Mouse (Mus musculus) lung, embryonic 14.5 days (tissue): ENCODE data around the gene Arid2. TPM values are rescaled to one million over a fixed set of nuclear protein-coding genes. Genes with fewer than 3 reads are reported as not detected.

Experiments used
- ATAC-seq: fragments of 200-750 bp; cut with Nextera tagmentation; 2 replicates; pipeline ENCODE4 v1.8.0; 2017; ENCODE audit warnings: mild to moderate bottlenecking, moderate TSS enrichment, moderate library complexity; ENCODE audit not compliant: insufficient read depth
- DNase-seq: peaks from one replicate; pipeline ENCODE4 v3.0.0-alpha.2; 2015
- H3K27ac ChIP-seq: fragments of 300-500 bp; sonication (generic); 2 replicates; pipeline ENCODE4 v1.5.1; 2014; ENCODE audit warnings: low read depth, mild to moderate bottlenecking, moderate library complexity
- H3K27me3 ChIP-seq: fragments of 300-500 bp; sonication (generic); 2 replicates; pipeline ENCODE4 v1.6.1; 2014; ENCODE audit warnings: low read length, control low read depth; ENCODE audit not compliant: insufficient read depth
- H3K36me3 ChIP-seq: fragments of 300-500 bp; sonication (generic); 2 replicates; pipeline ENCODE4 v1.6.1; 2014; ENCODE audit warnings: control low read depth; ENCODE audit not compliant: insufficient read depth
- H3K4me1 ChIP-seq: fragments of 300-500 bp; sonication (generic); 2 replicates; pipeline ENCODE4 v1.6.1; 2014; ENCODE audit warnings: antibody characterized with exemption, control low read depth; ENCODE audit not compliant: insufficient read depth
- H3K4me2 ChIP-seq: fragments of 300-500 bp; sonication (generic); 2 replicates; pipeline ENCODE4 v1.6.1; 2014; ENCODE audit warnings: mild to moderate bottlenecking
- H3K4me3 ChIP-seq: fragments of 300-500 bp; sonication (generic); 2 replicates; pipeline ENCODE4 v1.5.1; 2014; ENCODE audit warnings: low read depth, low read length
- H3K9ac ChIP-seq: fragments of 300-500 bp; sonication (generic); 2 replicates; pipeline ENCODE4 v1.6.1; 2014
- H3K9me3 ChIP-seq: fragments of 300-500 bp; sonication (generic); 2 replicates; pipeline ENCODE4 v1.6.1; 2016; ENCODE audit warnings: low read depth, low read length, control low read depth
- CTCF ChIP-seq: IDR thresholded peaks from 2 replicates; pipeline ENCODE4 v1.5.1; 2016; ENCODE audit warnings: antibody characterized with exemption, low read depth
- WGBS: fragments of 180-500 bp; shearing (Covaris S2); extraction: QIAGEN DNeasy Blood & Tissue Kit; methylation state at CpG from one replicate; pipeline ENCODE4 v1.1.7; 2014; 5-methylcytosine and 5-hydroxymethylcytosine counted together
- polyA plus RNA-seq: library from polyadenylated mRNA; unstranded; fragments of >200 nt; fragmentation: Nextera tagmentation; extraction: Ambion mirVana; gene quantifications from 2 replicates; pipeline ENCODE4 v1.2.1, GENCODE M21; 2014

The Arid2 gene
- polyA plus RNA-seq, 1 experiment from 2014 or later: 31.6 TPM

GRCm38 (mm10) chr15:96382223-96382622, 94.9 kb downstream of the Arid2 start:
- Histone ChIP-seq H3K9me3 (no peaks in the 10 kb centered on the region), H3K27ac (no peak overlapping the region), H3K4me3 (no peak overlapping the region), H3K36me3 (peaks cover 72% of the 10 kb centered on the region), H3K4me2 (no peak overlapping the region), H3K9ac (no peak overlapping the region), H3K4me1 (no peaks in the 10 kb centered on the region), H3K27me3 (no peaks in the 10 kb centered on the region)
- no peak for ATAC-seq
- 78% methylated on average over 11 of the region's 11 CpGs for WGBS
- no peak for TF ChIP-seq CTCF
- DNase-seq: no peak

- no peak for ATAC-seq
- Histone ChIP-seq H3K27ac (no peak overlapping the region), H3K27me3 (no peaks in the 10 kb centered on the region), H3K9ac (no peak overlapping the region), H3K4me1 (no peaks in the 10 kb centered on the region), H3K4me2 (no peak overlapping the region), H3K4me3 (no peak overlapping the region), H3K36me3 (peaks cover 53% of the 10 kb centered on the region), H3K9me3 (no peaks in the 10 kb centered on the region)
- DNase-seq: no peak
- no peak for TF ChIP-seq CTCF
- WGBS: 89% methylated on average over 1 of the region's 1 CpGs
These were observed 101.2 kb downstream of the Arid2 start for GRCm38 (mm10) chr15:96388565-96388964.

GRCm38 (mm10) chr15:96392878-96393277, 105.6 kb downstream of the Arid2 start:
- no peak for ATAC-seq
- peaks cover 69% of the 10 kb centered on the region for H3K36me3 ChIP-seq
- TF ChIP-seq CTCF: peak; percentile 12; the same call in 1 of the 2 replicates
- no peak overlapping the region for H3K9ac ChIP-seq
- no peaks in the 10 kb centered on the region for H3K4me1 ChIP-seq
- H3K4me2 ChIP-seq: no peak overlapping the region
- H3K27me3 ChIP-seq: no peaks in the 10 kb centered on the region
- H3K27ac ChIP-seq: no peak overlapping the region
- DNase-seq: peak; percentile 29
- H3K9me3 ChIP-seq: no peaks in the 10 kb centered on the region
- 87% methylated on average over 3 of the region's 3 CpGs for WGBS
- H3K4me3 ChIP-seq: no peak overlapping the region

GRCm38 (mm10) chr15:96395071-96395470, 107.8 kb downstream of the Arid2 start:
- WGBS: 97% methylated on average over 6 of the region's 6 CpGs
- Histone ChIP-seq H3K4me3 (no peak overlapping the region), H3K36me3 (peaks cover 80% of the 10 kb centered on the region), H3K9me3 (no peaks in the 10 kb centered on the region), H3K27me3 (no peaks in the 10 kb centered on the region), H3K4me2 (no peak overlapping the region), H3K27ac (no peak overlapping the region), H3K4me1 (no peaks in the 10 kb centered on the region), H3K9ac (no peak overlapping the region)
- DNase-seq (no peak), ATAC-seq (no peak)
- no peak for TF ChIP-seq CTCF

GRCm38 (mm10) chr15:96396641-96397344, 109.5 kb downstream of the Arid2 start:
- ATAC-seq (no peak), DNase-seq (no peak)
- Histone ChIP-seq H3K9ac (no peak overlapping the region), H3K4me1 (no peaks in the 10 kb centered on the region), H3K4me2 (no peak overlapping the region), H3K36me3 (peaks cover 80% of the 10 kb centered on the region), H3K9me3 (no peaks in the 10 kb centered on the region), H3K27me3 (no peaks in the 10 kb centered on the region), H3K4me3 (no peak overlapping the region), H3K27ac (no peak overlapping the region)
- WGBS: 82% methylated on average over 8 of the region's 8 CpGs
- no peak for TF ChIP-seq CTCF

GRCm38 (mm10) chr15:96398333-96398732, 111.0 kb downstream of the Arid2 start:
- peaks cover 82% of the 10 kb centered on the region for H3K36me3 ChIP-seq

GRCm38 (mm10) chr15:96405548-96405947, 118.2 kb downstream of the Arid2 start:
- peaks cover 54% of the 10 kb centered on the region for H3K36me3 ChIP-seq
- H3K4me2 ChIP-seq: no peak overlapping the region
- H3K4me3 ChIP-seq: no peak overlapping the region
- no peaks in the 10 kb centered on the region for H3K4me1 ChIP-seq
- no peak overlapping the region for H3K9ac ChIP-seq
- H3K9me3 ChIP-seq: no peaks in the 10 kb centered on the region
- no peak overlapping the region for H3K27ac ChIP-seq
- ATAC-seq (no peak), DNase-seq (no peak)
- TF ChIP-seq CTCF: no peak
- H3K27me3 ChIP-seq: no peaks in the 10 kb centered on the region
- 85% methylated on average over 5 of the region's 5 CpGs for whole genome bisulfite sequencing

More at GRCm38 (mm10) chr15:96398333-96398732, 111.0 kb downstream of the Arid2 start:
- Histone ChIP-seq H3K27me3 (no peaks in the 10 kb centered on the region), H3K4me2 (no peak overlapping the region), H3K4me3 (no peak overlapping the region), H3K4me1 (no peaks in the 10 kb centered on the region), H3K9me3 (no peaks in the 10 kb centered on the region), H3K9ac (no peak overlapping the region), H3K27ac (no peak overlapping the region)
- 74% methylated on average over 10 of the region's 10 CpGs for WGBS
- ATAC-seq (no peak), DNase-seq (no peak)
- no peak for TF ChIP-seq CTCF

GRCm38 (mm10) chr15:96406253-96406652, 118.9 kb downstream of the Arid2 start:
- H3K4me2 ChIP-seq: no peak overlapping the region
- ATAC-seq (no peak), DNase-seq (no peak)
- no peak overlapping the region for H3K27ac ChIP-seq
- no peak overlapping the region for H3K9ac ChIP-seq
- H3K4me3 ChIP-seq: no peak overlapping the region
- H3K9me3 ChIP-seq: no peaks in the 10 kb centered on the region
- no peak for TF ChIP-seq CTCF
- WGBS: 85% methylated on average over 4 of the region's 4 CpGs
- H3K36me3 ChIP-seq: peaks cover 51% of the 10 kb centered on the region
- no peaks in the 10 kb centered on the region for H3K4me1 ChIP-seq
- H3K27me3 ChIP-seq: no peaks in the 10 kb centered on the region
